Mouse (Mus musculus): ENCODE measurements around the gene Cnpy1.

The Cnpy1 gene

DNA sequence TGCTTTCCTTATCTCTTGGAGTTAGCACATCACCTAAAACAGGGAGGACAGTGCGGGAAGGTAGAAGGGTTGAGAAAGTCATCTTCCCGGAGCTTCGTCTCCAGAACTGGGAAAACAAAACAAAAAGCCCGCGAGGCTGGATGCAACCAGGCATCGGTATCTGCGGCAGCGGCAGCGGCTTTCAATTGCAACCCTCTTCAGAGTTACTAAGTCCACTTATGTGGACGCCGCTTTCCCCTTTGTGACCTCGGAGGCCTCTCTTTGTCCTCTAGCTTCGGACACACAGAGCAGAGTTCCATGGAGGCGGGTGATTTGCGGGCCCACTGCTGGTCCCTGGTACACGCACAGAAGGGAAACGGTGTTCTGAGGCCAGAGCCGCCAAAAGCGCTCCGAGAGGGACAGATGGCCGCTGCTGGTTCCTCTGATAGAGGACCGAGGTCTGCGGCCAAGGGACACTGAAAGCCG is 83.6 kb downstream of the Cnpy1 start:
- DNase-seq (ENCODE audit: low spot score): no peak

DNA sequence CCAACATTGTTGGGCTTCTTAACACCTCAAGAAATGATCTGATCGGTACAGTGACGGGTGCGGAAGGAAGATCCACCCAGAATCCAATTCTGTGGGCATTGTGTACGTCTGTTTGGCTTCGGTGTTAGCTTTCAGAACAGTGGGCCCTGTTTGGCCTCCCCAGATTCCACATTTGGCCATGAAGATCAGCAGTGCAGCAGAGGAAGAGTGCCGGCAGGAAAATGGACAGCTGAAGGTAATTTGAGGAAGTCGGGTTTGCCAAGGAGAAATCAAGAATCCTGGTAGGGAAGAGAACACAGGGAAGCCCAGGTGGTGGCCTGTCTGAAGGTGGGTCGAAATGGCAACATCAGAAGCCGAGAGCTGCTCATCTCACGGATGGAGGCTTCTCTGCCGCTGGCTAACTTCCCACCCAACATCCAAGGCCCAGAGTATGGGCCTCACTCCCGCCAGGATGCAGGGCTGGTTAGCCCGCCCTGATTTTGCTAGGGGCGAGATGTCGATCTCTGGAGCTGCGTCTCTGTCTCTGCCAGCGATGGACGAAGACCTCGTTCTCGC is 84.1 kb downstream of the Cnpy1 start:
- no peak for DNase-seq (ENCODE audit: low spot score)

DNA sequence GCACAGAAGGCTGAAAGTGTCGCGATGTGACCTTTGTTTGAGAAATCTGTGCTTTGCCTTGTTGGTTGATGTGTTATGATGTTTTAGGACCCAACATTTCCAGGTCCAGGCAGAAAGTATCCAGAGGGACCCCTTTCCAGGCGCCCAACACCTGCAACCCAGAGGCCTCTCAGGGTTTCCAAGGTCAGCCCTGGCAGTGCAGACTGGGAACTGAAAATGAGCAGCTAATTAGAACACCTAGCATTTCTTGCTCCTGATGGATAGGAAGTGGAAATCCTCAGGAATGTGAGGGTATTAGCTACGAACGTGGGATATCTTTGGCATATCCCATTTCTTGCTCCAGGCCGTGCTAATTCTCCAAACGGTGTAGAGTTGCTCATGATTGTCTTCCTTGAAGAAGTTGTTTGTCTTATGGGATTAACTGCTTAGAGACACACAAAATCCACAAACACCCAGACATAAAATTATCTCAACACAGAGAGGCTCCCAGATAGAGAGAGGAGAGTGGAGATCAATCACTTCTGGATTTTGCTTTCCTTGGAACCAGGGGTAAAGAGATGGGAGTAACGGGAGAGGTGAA is 85.6 kb downstream of the Cnpy1 start:
- no peak for DNase-seq (ENCODE audit: low spot score)

DNA sequence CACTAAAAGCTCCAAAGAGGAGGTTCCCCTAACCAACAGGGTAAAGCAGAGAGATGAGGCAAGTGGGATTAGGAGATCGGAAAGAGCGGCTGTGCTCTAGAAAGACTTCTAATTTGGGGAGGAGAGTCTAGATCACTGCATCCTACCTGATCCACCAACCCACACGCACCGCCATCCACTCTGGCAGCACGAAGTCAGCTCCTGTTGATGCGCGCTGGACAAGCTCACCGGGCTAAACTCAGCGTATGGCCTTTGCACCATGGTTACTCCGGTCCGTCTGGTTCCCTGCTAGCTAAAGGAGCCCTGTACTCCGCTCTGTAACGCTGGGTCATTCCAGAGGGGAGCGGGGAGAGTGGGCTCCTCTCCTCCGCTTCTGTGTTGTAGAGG is 86.5 kb downstream of the Cnpy1 start:
- DNase-seq (ENCODE audit: low spot score): no peak

DNA sequence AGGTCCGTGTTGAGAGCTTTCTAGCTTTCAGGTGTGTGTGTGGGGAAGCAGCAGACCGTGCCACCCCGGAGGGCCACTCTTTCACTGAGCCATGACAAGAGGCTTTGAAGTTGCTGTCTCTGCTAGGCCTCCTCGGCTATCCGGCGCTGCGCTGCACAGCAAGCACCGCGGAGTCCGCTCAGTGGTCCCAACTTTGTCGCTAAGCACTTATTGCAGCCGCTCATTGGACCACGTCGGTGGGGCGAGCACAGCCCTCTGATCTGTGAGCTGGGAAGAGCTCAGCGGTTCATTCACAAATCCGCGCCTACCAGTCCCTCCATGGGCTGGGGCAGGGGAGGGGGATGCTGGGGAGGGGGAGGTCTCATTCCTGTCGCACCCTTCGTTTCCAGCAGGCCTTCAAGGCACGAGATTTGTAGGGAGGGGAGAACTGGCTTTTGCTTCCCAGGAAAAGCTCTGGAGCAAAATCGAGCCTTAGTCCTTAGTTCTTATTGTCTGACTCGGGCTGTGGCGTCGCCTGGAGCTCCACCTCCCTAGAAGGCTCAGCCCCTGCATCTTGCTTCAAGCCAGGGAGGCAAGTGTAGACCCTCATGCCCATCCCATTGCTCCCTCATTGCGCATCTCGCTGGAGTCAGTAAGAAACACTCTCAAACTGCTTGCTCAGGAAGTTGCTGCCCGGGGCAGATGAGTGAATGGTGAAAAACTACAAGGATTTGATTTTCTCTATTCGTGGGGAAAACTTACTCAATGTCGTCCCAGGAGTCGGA is 87.1 kb downstream of the Cnpy1 start:
- no peak for DNase-seq (ENCODE audit: low spot score)

DNA sequence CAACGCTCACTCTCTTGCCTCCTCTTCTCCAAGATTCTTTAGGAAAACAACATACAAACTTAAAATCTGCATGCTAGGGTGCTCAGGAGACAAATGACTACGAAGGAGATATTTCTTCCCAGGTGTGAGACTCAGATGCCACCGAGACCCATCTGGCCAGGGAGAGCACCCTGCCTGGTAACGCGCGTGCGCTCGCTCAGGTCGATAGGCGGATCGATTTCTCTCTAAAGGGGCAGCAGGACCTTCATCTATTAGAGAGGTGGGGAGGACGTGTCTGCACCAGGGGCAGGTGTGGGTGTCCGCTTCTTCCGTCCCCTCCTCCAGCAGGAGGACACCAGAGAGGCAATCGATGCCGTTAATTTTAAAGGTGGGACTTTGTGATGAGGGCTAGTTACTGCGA is 87.8 kb downstream of the Cnpy1 start:
- no peak for DNase-seq (ENCODE audit: low spot score)

DNA sequence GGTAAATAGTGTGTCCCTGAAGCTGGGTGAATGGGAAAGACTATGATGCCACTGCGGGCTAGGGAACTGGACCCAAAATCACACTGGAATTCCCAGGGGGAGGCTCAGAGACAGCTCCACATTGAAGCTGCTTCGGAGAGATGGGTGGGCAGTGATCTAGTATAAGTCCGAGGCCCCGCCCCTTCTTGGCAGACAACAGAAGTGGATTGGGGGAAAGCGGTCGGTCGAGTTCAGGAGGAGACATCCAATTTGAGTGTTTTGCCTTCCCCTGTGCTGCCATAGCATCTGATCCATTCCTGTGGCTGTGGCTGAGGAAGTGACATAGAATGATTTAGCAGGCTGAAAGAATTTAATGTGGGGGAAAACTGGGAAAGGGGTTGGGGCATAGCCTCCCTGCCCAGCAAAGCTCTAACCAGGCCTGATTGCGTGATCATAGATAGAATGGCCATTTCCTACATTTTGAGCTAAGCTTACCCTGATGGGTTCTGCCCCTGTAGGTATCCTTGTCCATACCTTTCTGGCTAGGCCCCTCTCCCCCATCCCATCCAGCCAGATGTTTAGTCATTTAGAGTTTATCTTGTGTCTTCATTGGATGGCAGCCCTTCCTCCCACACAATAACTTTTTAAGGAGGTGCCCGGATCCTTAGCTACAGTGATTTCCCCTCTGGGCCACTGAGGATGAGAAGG is 88.4 kb downstream of the Cnpy1 start:
- no peak for DNase-seq (ENCODE audit: low spot score)
